ENCODE assay signal across 8 mouse cellular contexts in the genomic region with DNA sequence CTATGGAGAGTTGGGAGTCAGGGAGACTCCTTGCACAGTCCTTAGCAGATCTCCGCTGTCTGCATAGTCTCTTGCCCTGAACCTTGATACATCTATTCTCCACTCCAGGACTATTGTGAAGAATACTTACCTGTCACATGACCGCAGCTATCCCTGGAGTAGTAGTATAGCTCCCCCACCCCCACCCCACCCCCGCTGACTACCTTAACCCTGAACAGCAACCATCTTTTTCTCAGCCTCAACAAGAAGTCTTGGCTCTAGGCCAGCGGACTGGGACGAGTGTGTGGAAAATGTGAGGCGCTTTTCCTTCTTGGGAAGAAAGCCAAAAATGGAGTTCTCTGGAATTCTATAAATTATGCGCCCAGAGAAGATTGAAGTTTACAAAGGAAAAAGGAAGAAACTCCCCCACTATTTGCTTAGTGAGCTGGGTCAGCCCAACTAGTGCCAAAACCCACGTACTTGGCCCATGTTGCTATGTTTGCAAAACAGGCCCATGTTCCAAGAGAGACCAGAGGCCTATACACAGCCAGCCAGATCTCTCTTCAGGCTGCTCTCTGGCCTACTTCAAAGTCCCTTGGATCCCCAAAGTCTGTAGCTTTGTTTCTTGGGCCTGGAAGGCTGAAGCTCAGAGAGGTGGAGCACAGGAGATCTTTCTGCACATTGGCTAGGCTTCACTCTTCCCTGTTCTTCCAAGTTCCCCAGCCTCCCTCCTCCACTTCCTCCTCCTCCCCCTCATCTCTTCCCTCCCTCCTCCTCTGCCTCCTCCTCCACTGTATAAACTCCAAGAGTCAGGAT. TPM values are rescaled to one million over a fixed set of nuclear protein-coding genes. Genes with fewer than 3 reads are reported as not detected.
A peak's percentile ranks its signal among the peaks of the same experiment; 100 is the strongest.
DNase-seq lines count a peak whose midpoint lies in the region; ATAC-seq and TF ChIP-seq lines count a peak whose summit lies in the region.

No protein-coding gene starts in this region.

- WGBS in intestine, embryonic 16.5 days, result 46% methylated on average over 8 of the region's 8 CpGs
- 65% methylated on average over 8 of the region's 8 CpGs for WGBS in liver, embryonic 12.5 days (ENCODE audit: insufficient replicate concordance)
- 89% methylated on average over 8 of the region's 8 CpGs for WGBS in thymus, adult 2 months

- H3K27ac ChIP-seq in intestine, embryonic 16.5 days (ENCODE audit: low read length), result peak overlapping the region; percentile 88
- peak overlapping the region; percentile 52 for H3K27ac ChIP-seq in liver, embryonic 12.5 days
- H3K27ac ChIP-seq in thymus, adult 2 months (ENCODE audit: control insufficient read depth, insufficient read depth, low read length), result no peak overlapping the region

- no peaks in the 10 kb centered on the region for H3K9me3 ChIP-seq in intestine, embryonic 16.5 days (ENCODE audit: control insufficient read depth, low read length)
- no peaks in the 10 kb centered on the region for H3K9me3 ChIP-seq in liver, embryonic 12.5 days (replicated peaks)

- peak; percentile 56 to 57 for DNase-seq in cerebellum, postnatal 10 days
- DNase-seq in cerebellum, adult 11 months, result no peak
- DNase-seq in adrenal gland, postnatal 10 days, result peak; percentile 74
- DNase-seq in gastrocnemius, postnatal 36 days, result peak; percentile 42 to 57
- DNase-seq in ovary, postnatal 10 days (ENCODE audit: low spot score), result peak; percentile 32
- no peak for DNase-seq in thymus, adult 2 months

- no peak for TF ChIP-seq POLR2A in thymus, adult 2 months (IDR thresholded peaks at IDR 0.05; ENCODE audit: control insufficient read depth, extremely low read depth, insufficient read depth, low read length, poor library complexity)

- no peak overlapping the region for H3K9ac ChIP-seq in intestine, embryonic 16.5 days (ENCODE audit: low read depth, low read length)
- no peak overlapping the region for H3K9ac ChIP-seq in liver, embryonic 12.5 days

- H3K4me2 ChIP-seq in intestine, embryonic 16.5 days (ENCODE audit: low read depth, low read length), result no peak overlapping the region
- H3K4me2 ChIP-seq in liver, embryonic 12.5 days, result no peak overlapping the region

- H3K27me3 ChIP-seq in intestine, embryonic 16.5 days (replicated peaks; ENCODE audit: control insufficient read depth, insufficient read depth, low read length), result no peaks in the 10 kb centered on the region
- no peaks in the 10 kb centered on the region for H3K27me3 ChIP-seq in liver, embryonic 12.5 days (replicated peaks)
- no peaks in the 10 kb centered on the region for H3K27me3 ChIP-seq in thymus, adult 2 months (ENCODE audit: control insufficient read depth, insufficient read depth, low read length)

- no peak overlapping the region for H3K4me3 ChIP-seq in intestine, embryonic 16.5 days (ENCODE audit: low read length)
- no peak overlapping the region for H3K4me3 ChIP-seq in liver, embryonic 12.5 days
- no peak overlapping the region for H3K4me3 ChIP-seq in thymus, adult 2 months (ENCODE audit: control insufficient read depth, insufficient read depth, low read length)

- peak; percentile 89 for ATAC-seq in intestine, embryonic 16.5 days
- no peak for ATAC-seq in liver, embryonic 12.5 days

- no peaks in the 10 kb centered on the region for H3K36me3 ChIP-seq in intestine, embryonic 16.5 days (ENCODE audit: control insufficient read depth, insufficient read depth, low read length)
- no peaks in the 10 kb centered on the region for H3K36me3 ChIP-seq in liver, embryonic 12.5 days
- no peaks in the 10 kb centered on the region for H3K36me3 ChIP-seq in thymus, adult 2 months (ENCODE audit: control insufficient read depth, insufficient read depth, low read length)

- peaks cover 24% of the 10 kb centered on the region for H3K4me1 ChIP-seq in intestine, embryonic 16.5 days (ENCODE audit: control insufficient read depth, insufficient read depth, low read length)
- H3K4me1 ChIP-seq in liver, embryonic 12.5 days, result no peaks in the 10 kb centered on the region; the same call in 1 of the 2 replicates
- H3K4me1 ChIP-seq in thymus, adult 2 months (replicated peaks; ENCODE audit: control insufficient read depth, insufficient read depth, low read length), result no peaks in the 10 kb centered on the region

- intact Hi-C loops in gastrocnemius, postnatal 36 days (cut with DNase I), result loop anchor here (2.0 to 5.0 kb wide), 2 partner anchors 44 to 87 kb away; no protein-coding TSS in a partner anchor

- TF ChIP-seq CTCF in thymus, adult 2 months (IDR thresholded peaks at IDR 0.05; ENCODE audit: borderline replicate concordance, control insufficient read depth, extremely low read depth, insufficient read depth, low read length, poor library complexity), result no peak

RNA-seq across cellular contexts. Expression of a gene that starts 48.4 kb away (rescaled TPM):
- total RNA-seq in adrenal gland, postnatal 10 days (2021), result 10 to 100 TPM; 44.4 to 47.5 TPM
- total RNA-seq in gastrocnemius, postnatal 36 days (2021), result 100 to 1,000 TPM; 226 to 705 TPM
- 10.3 and 10.5 TPM in 2 replicates for polyA plus RNA-seq in intestine, embryonic 16.5 days (2015; fragmentation: Nextera tagmentation; extraction: Ambion mirVana)
- 0.89 and 1.0 TPM in 2 replicates for polyA plus RNA-seq in liver, embryonic 12.5 days (2016; fragmentation: Nextera tagmentation; extraction: Ambion mirVana)
- 1.9 and 2.8 TPM in 2 replicates for polyA plus RNA-seq in thymus, adult 2 months (2012; rRNA removed)

Comparison
In these comparisons a context has a peak if more than half of its experiments do, and no peak if none do; other contexts are left out.
1. DNase-seq: peak in cerebellum, postnatal 10 days (2 of 2), adrenal gland, postnatal 10 days (single experiment), gastrocnemius, postnatal 36 days (2 of 2) and ovary, postnatal 10 days (single experiment); none in cerebellum, adult 11 months (single experiment) and thymus, adult 2 months (single experiment).